Mouse (Mus musculus): ENCODE data around the gene Ppef2.

The Ppef2 gene

DNA sequence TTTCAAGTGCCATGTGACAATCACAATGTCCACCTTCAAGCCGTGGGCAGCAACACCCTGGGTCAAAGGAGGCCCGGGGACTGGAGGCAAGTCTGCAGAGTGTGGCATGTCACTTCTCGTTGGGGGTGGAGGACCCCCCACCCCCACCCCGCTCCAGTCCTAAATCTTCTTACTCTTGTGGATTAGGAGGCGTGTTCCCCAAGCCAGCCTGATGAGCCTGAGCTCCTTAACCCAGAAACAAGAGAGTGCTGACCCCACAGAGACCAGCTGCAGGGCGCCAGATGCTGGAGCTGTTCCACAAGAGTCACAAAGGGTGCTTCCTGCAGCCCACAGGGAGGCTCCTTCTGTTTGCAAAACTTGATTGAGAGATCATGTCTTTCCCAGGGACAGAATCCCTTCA lies at the start of gene Ppef2:
Gene Ppef2 (minus strand): TSS at position 61 of the 400 bp plus-strand sequence.
- no peak for DNase-seq (ENCODE audit: low spot score)

- no peak for DNase-seq (ENCODE audit: low spot score)
Observed at GRCm38 (mm10) chr5:92304291-92304690, 48.2 kb upstream of the Ppef2 start.

GRCm38 (mm10) chr5:92302149-92302840 lies 46.2 kb upstream of the Ppef2 start:
- DNase-seq (ENCODE audit: low spot score), result no peak

GRCm38 (mm10) chr5:92294525-92294924 lies 38.4 kb upstream of the Ppef2 start:
- DNase-seq (ENCODE audit: low spot score), result no peak

DNA sequence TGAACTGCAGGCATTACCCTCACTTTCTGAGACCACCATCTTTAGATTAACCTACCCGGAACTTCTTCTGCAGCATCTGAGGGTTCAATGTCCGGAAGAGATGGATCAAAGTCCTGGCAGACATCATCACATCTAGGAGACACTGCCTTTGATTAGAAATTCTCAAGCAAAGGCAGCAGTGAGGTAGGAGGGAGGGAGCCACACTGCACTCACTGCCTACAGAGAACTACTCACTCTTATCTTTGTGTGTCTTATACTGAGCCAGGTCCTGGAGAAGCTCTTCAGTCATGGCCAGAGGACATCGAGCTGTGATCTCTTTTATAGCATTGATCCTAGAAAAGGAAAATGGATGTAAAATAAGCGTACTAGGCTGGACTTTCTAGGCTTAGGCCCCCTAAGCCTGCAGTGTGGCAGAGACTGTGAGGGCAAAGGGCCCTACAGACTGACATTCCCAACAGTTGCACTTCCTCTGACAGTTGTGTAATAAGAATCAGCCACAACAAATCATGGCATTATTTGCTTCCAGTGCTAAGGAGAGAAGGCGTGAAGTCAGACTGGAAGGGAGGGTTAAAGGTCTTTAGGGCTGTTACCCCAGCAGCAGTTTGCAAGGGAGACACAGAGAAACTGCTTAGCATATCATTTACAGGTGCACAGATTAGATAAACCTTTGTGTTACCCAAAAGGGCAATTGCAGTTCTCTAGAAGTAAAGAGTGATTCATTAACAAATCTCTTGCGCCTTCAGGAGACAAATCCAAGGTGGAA lies 35.8 kb upstream of the Ppef2 start:
- no peak for DNase-seq (ENCODE audit: low spot score)

DNA sequence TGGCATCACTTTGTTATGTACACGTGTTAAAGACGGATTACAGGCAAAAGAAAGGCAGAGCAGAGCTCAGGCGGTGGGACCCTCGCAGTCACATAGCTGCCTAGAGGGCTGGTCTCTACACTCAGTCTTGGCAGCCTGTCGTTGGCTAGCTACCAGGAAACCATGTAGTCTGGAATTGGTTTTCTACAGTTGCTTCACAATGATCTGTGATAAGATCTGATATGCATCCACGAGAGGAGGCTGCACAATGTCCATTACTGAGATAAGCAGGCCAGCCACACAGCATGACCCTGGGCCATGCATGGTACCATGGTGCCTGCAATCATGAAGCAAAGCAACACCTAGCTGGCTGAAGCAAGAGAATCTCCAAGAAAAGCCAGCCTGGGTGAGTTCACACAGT lies 31.8 kb upstream of the Ppef2 start:
- no peak for DNase-seq (ENCODE audit: low spot score)

GRCm38 (mm10) chr5:92283107-92283506 lies 27.0 kb upstream of the Ppef2 start:
- no peak for DNase-seq (ENCODE audit: low spot score)

DNA sequence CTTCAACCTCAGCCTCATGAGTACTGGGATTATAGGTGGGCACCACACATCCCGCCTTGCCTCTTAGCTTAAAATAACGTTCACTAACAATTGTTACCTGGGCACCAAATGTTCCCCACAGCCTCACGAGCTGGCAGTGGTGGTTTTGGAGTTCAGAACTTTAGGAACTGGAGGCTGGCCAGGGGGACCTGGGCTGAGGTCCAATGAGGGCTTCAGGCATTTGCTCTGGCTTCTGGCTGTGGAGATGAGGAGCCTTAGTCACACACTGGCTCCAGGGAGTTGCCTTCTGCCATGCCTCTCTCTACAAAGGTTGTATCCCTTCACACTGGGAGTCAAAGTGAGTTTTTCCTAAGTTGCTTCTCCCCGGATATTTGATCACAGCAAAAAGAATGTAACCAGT lies 26.5 kb upstream of the Ppef2 start:
- DNase-seq (ENCODE audit: low spot score), result no peak

DNA sequence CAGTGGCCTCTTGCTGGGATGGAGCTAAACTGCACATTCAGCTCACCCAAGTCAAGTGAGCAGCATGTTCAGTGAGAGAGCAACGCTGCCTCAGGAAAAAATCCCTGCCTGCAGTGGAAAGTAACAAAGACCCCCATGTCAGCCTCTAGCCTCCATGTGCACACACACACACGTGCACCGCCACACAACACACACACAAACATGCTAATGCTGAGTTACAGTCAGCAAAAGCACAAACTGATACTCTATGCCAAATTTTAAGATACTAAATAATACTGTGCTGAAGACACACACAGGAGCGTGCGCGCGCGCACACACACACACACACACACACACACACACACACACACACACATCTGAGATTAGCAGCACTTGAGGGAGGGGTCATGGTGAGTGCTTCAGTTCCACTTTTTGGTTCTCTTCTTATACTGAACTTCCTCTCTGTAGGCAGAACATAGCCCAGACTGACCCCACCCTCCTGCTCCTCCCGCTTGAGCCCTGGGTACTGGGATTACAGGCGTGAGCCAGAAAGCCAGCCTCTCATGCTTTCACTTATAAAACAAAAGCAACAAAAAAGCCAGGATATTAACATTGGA lies 23.0 kb upstream of the Ppef2 start:
- no peak for DNase-seq (ENCODE audit: low spot score)

GRCm38 (mm10) chr5:92277437-92278394 lies 21.6 kb upstream of the Ppef2 start, which contains the start of gene Naaa:
Gene Naaa, minus strand, starts transcription at chr5:92278170.
- DNase-seq (ENCODE audit: low spot score), result peak; percentile 60

GRCm38 (mm10) chr5:92270496-92270895 lies 14.4 kb upstream of the Ppef2 start:
- no peak for DNase-seq (ENCODE audit: low spot score)

GRCm38 (mm10) chr5:92263761-92264359 lies 7.8 kb upstream of the Ppef2 start:
- peak; percentile 51 for DNase-seq (ENCODE audit: low spot score)

- DNase-seq (ENCODE audit: low spot score), result no peak
Observed at GRCm38 (mm10) chr5:92262646-92263045, 6.6 kb upstream of the Ppef2 start.

- DNase-seq (ENCODE audit: low spot score), result no peak
Observed at GRCm38 (mm10) chr5:92254476-92254875, 1.6 kb downstream of the Ppef2 start.

DNA sequence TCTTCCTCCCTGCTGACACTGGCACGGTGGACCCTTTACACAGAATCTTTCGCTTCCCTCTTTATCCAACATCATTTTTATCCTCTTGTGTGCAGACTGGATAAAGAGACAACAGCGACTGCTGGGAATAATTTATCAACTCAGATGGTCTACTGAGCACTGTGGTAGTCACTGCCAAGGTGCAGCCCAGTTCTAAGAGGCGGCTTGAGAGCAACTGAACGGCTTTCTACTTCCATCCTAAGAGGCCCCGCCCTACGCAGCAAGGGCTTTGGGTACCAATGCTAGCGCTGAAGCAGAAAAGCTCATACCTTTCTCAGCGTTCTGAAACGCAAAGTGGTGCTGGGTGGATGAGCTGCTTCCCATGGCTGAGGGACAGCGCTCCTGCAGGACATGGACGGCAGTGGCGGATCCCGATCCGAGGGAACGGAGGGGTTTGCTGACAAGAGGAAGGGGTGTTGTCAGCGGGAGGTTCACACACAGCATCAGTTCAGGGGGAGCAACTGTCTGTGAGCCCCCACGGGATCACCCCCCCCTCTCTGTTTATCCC lies 3.2 kb downstream of the Ppef2 start:
- no peak for DNase-seq (ENCODE audit: low spot score)

GRCm38 (mm10) chr5:92252031-92252430 lies 4.0 kb downstream of the Ppef2 start:
- no peak for DNase-seq (ENCODE audit: low spot score)

DNA sequence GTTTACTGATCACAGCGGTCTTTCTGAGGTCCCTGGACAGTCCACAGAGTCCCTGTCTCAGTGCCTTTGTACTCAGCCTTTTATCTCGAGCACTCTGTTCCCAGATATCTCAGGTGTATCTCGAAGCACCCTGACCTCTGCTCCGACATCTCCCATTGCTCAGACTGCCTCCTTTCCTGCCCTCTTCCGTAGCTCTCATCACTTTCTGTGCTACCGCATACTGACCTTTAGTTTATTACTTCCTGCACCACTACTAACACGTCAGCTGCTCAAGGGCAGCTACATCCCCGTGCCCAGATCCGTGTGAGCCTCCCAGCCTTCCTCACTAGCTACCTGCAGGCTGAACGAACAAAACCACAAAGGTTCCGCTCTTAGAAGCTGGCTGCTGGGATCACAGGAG lies 7.5 kb downstream of the Ppef2 start:
- DNase-seq (ENCODE audit: low spot score), result no peak

DNA sequence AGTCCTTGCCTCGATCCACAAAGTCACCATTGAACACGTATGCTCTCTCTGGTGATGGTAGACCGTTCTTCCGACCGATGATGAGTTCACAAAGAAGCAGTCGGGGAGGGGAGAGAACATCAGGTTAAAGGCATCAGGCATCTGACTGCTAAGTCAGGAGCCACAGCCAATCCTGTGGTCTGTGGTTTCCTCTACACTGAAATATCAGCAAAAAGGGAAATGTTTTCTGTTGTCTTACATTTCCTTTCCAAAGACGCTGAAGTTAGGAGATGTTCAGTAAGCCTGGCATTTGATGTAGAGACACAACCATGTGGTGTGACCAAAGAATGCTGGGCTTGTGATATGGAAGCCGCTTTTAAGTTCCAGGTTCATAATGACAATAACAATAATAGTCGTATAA lies 10.6 kb downstream of the Ppef2 start:
- DNase-seq (ENCODE audit: low spot score), result no peak

DNA sequence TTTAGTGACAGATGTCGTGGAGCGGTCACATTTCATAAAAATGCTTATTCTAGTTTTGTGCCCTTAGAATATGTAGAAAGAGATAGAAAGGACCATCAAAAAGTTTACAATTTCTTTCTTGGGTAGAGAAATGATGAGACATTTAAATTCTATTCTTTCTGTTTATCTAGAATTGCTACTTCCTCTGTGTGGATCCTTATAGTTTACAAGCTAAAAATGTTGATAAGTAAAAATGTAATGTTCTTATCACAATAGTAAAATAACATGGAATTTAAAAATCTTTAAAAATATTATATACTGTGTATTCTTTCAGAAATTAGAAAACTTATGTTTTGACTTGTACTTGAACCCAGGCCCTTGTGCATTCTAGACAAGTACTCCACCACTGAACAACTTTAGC lies 11.2 kb downstream of the Ppef2 start:
- no peak for DNase-seq (ENCODE audit: low spot score)

GRCm38 (mm10) chr5:92240769-92241168 lies 15.3 kb downstream of the Ppef2 start:
- DNase-seq (ENCODE audit: low spot score), result peak; percentile 40
